In genomic region chr1:73244016-73244415, GRCm38 (mm10) we compare ENCODE assay signal across 19 mouse cellular contexts.
DNase-seq lines count a peak whose midpoint lies in the region; ATAC-seq and TF ChIP-seq lines count a peak whose summit lies in the region.
"Had no signal": no experiment of that assay in that cellular context is flagged by ENCODE, and none has a peak within 500 bp of the region (broad histone marks: within the 10 kb centered on the region; RNA-seq: fewer than 3 reads in every experiment).

No protein-coding gene starts in this region.

- intact Hi-C loops in heart, postnatal 14 days (cut with DNase I), result no loop called here

- H3K9ac ChIP-seq in heart, embryonic 13.5 days, result no peak overlapping the region
- H3K9ac ChIP-seq: forebrain, embryonic 15.5 days; hindbrain, embryonic 13.5 days had no signal

- H3ac ChIP-seq in myocyte (ENCODE audit: control insufficient read depth, insufficient read length), result no peak overlapping the region

- H3K4me1 ChIP-seq in heart, embryonic 13.5 days, result peaks cover 8% of the 10 kb centered on the region
- H3K4me1 ChIP-seq: forebrain, embryonic 15.5 days; hindbrain, embryonic 13.5 days had no signal

- H3K4me2 ChIP-seq in heart, embryonic 13.5 days, result no peak overlapping the region
- H3K4me2 ChIP-seq in myocyte (ENCODE audit: low read depth), result peak overlapping the region; percentile 3
- H3K4me2 ChIP-seq: forebrain, embryonic 15.5 days; heart, embryonic 11.5 days; hindbrain, embryonic 13.5 days had no signal

- DNase-seq in cerebellum, adult 9-11 months, result peak; percentile 11
- DNase-seq in cerebellum, adult 11-12 months, result no peak
- no peak for DNase-seq in frontal cortex, postnatal 25 days (ENCODE audit: low spot score in 2 of 2)
- DNase-seq in heart, postnatal 14 days, result no peak
- DNase-seq in adrenal gland, adult (ENCODE audit: inconsistent age in 2 of 2, low spot score in 1 of 2), result no peak
- DNase-seq: adrenal gland, postnatal 14 days; B cell, adult 2 months; heart, adult 2 months; kidney, adult 11 months; kidney, adult 9 months had no signal

- WGBS in heart, embryonic 13.5 days, result 28% methylated on average over 2 of the region's 2 CpGs

- TF ChIP-seq POLR2A in myocyte (IDR thresholded peaks at IDR 0.05; ENCODE audit: insufficient read length, low read depth), result no peak

- ATAC-seq in frontal cortex, adult (ENCODE audit: low TSS enrichment), result peak; percentile 38; the same call in 1 of the 2 replicates
- ATAC-seq in heart, embryonic 13.5 days (ENCODE audit: extremely low read depth, insufficient number of reproducible peaks, low FRiP score, low TSS enrichment), result no peak
- ATAC-seq: CD4-positive, CD25-positive, alpha-beta regulatory T cell, adult 4 months; forebrain, embryonic 15.5 days; hindbrain, postnatal 0 days had no signal

- H3K79me2 ChIP-seq in myocyte (ENCODE audit: control insufficient read depth, insufficient read depth), result no peaks in the 10 kb centered on the region

- H3K27ac ChIP-seq in heart, embryonic 13.5 days (replicated peaks), result peak overlapping the region; percentile 33; the same call in 1 of the 2 replicates
- H3K27ac ChIP-seq: forebrain, embryonic 15.5 days; heart, adult 2 months; hindbrain, embryonic 13.5 days; hindbrain, postnatal 0 days had no signal

- no peak overlapping the region for H3K4me3 ChIP-seq in heart, embryonic 13.5 days
- no peak overlapping the region for H3K4me3 ChIP-seq in myocyte
- H3K4me3 ChIP-seq: forebrain, embryonic 15.5 days; heart, adult 2 months; hindbrain, embryonic 13.5 days had no signal

- no peaks in the 10 kb centered on the region for H3K36me3 ChIP-seq in heart, embryonic 13.5 days
- no peaks in the 10 kb centered on the region for H3K36me3 ChIP-seq in myocyte (ENCODE audit: control insufficient read depth, insufficient read depth)
- H3K36me3 ChIP-seq: forebrain, embryonic 15.5 days; G1E; hindbrain, embryonic 13.5 days had no signal

- H3K27me3 ChIP-seq in heart, embryonic 13.5 days (replicated peaks), result no peaks in the 10 kb centered on the region
- H3K27me3 ChIP-seq in myocyte (ENCODE audit: control insufficient read depth, insufficient read depth, insufficient read length), result no peaks in the 10 kb centered on the region
- H3K27me3 ChIP-seq: forebrain, embryonic 15.5 days; hindbrain, embryonic 13.5 days had no signal

- no peaks in the 10 kb centered on the region for H3K9me3 ChIP-seq in heart, embryonic 13.5 days
- H3K9me3 ChIP-seq: forebrain, embryonic 15.5 days; G1E; hindbrain, embryonic 13.5 days had no signal

TF ChIP-seq in myocyte, 11 proteins besides CTCF, POLR2A, EP300 and RAD21:
- no peak for TF ChIP-seq POLR2AphosphoS2 (IDR thresholded peaks at IDR 0.05; ENCODE audit: insufficient read length, low read depth)
- no peak for TF ChIP-seq TCF12 (IDR thresholded peaks at IDR 0.05; ENCODE audit: insufficient read depth, poor library complexity, severe bottlenecking)
TF ChIP-seq in myocyte: peak in this region for 0.
